Mouse (Mus musculus): ENCODE data around the gene Gadd45gip1. TPM values are rescaled to one million over a fixed set of nuclear protein-coding genes. Genes with fewer than 3 reads are reported as not detected.

Gadd45gip1 gene
- 13.5 TPM for polyA plus RNA-seq (2014; fragmentation: Illumina TruSeq; extraction: RNeasy Lipid Tissue Mini Kit (QIAGEN cat#74804); ENCODE audit: low read depth, low replicate concordance)

GRCm38 (mm10) chr8:84831490-84831889 is at the start of gene Gadd45gip1:
Gene Gadd45gip1 (plus strand): TSS chr8:84831522.

GRCm38 (mm10) chr8:84799999-84800831 is 31.1 kb upstream of the Gadd45gip1 start, which contains the start of gene Nfix:
Gene Nfix (minus strand): TSS chr8:84800344.

GRCm38 (mm10) chr8:84822723-84823122 is 8.6 kb upstream of the Gadd45gip1 start, which contains the start of gene Dand5:
Gene Dand5 (minus strand): TSS chr8:84822823.

GRCm38 (mm10) chr8:84840248-84840999 is 9.1 kb downstream of the Gadd45gip1 start, which contains the start of gene Rad23a:
Gene Rad23a (minus strand): TSS chr8:84840665.

GRCm38 (mm10) chr8:84846722-84847572 is 15.6 kb downstream of the Gadd45gip1 start, which contains the start of gene Calr:
Gene Calr (minus strand): TSS chr8:84846934.

GRCm38 (mm10) chr8:84856864-84857441 is 25.6 kb downstream of the Gadd45gip1 start, which contains the start of gene Farsa:
Gene Farsa (plus strand): TSS chr8:84856989.

GRCm38 (mm10) chr8:84871376-84872308 is 40.3 kb downstream of the Gadd45gip1 start, which contains the start of gene Syce2:
Gene Syce2 (plus strand): TSS chr8:84872111.

Other genes with a start within 250 kb of the Gadd45gip1 start
- gene Ier2, start 168.7 kb upstream of the Gadd45gip1 start, polyA plus RNA-seq (2014; fragmentation: Illumina TruSeq; extraction: RNeasy Lipid Tissue Mini Kit (QIAGEN cat#74804); ENCODE audit: low read depth, low replicate concordance) = 38.2 TPM
- 67.1 TPM for gene Trmt1, start 145.2 kb upstream of the Gadd45gip1 start, polyA plus RNA-seq (2014; fragmentation: Illumina TruSeq; extraction: RNeasy Lipid Tissue Mini Kit (QIAGEN cat#74804); ENCODE audit: low read depth, low replicate concordance)
- 48.3 TPM for gene Nacc1, start 143.7 kb upstream of the Gadd45gip1 start, polyA plus RNA-seq (2014; fragmentation: Illumina TruSeq; extraction: RNeasy Lipid Tissue Mini Kit (QIAGEN cat#74804); ENCODE audit: low read depth, low replicate concordance)
- 6.4 TPM for gene Lyl1, start 130.1 kb upstream of the Gadd45gip1 start, polyA plus RNA-seq (2014; fragmentation: Illumina TruSeq; extraction: RNeasy Lipid Tissue Mini Kit (QIAGEN cat#74804); ENCODE audit: low read depth, low replicate concordance)
- 1.8 TPM for gene G430095P16Rik, start 108.5 kb upstream of the Gadd45gip1 start, polyA plus RNA-seq (2014; fragmentation: Illumina TruSeq; extraction: RNeasy Lipid Tissue Mini Kit (QIAGEN cat#74804); ENCODE audit: low read depth, low replicate concordance)
- 69.9 TPM for gene Nfix, start 31.2 kb upstream of the Gadd45gip1 start, polyA plus RNA-seq (2014; fragmentation: Illumina TruSeq; extraction: RNeasy Lipid Tissue Mini Kit (QIAGEN cat#74804); ENCODE audit: low read depth, low replicate concordance)
- 6.5 TPM for gene Dand5, start 8.7 kb upstream of the Gadd45gip1 start, polyA plus RNA-seq (2014; fragmentation: Illumina TruSeq; extraction: RNeasy Lipid Tissue Mini Kit (QIAGEN cat#74804); ENCODE audit: low read depth, low replicate concordance)
- 56.6 TPM for gene Rad23a, start 9.1 kb downstream of the Gadd45gip1 start, polyA plus RNA-seq (2014; fragmentation: Illumina TruSeq; extraction: RNeasy Lipid Tissue Mini Kit (QIAGEN cat#74804); ENCODE audit: low read depth, low replicate concordance)
- gene Calr, start 15.4 kb downstream of the Gadd45gip1 start, polyA plus RNA-seq (2014; fragmentation: Illumina TruSeq; extraction: RNeasy Lipid Tissue Mini Kit (QIAGEN cat#74804); ENCODE audit: low read depth, low replicate concordance) = 1,480 TPM
- 31.3 TPM for gene Farsa, start 25.5 kb downstream of the Gadd45gip1 start, polyA plus RNA-seq (2014; fragmentation: Illumina TruSeq; extraction: RNeasy Lipid Tissue Mini Kit (QIAGEN cat#74804); ENCODE audit: low read depth, low replicate concordance)
- 21.8 TPM for gene Syce2, start 40.6 kb downstream of the Gadd45gip1 start, polyA plus RNA-seq (2014; fragmentation: Illumina TruSeq; extraction: RNeasy Lipid Tissue Mini Kit (QIAGEN cat#74804); ENCODE audit: low read depth, low replicate concordance)
- 45.3 TPM for gene Gcdh, start 62.4 kb downstream of the Gadd45gip1 start, polyA plus RNA-seq (2014; fragmentation: Illumina TruSeq; extraction: RNeasy Lipid Tissue Mini Kit (QIAGEN cat#74804); ENCODE audit: low read depth, low replicate concordance)
- gene Klf1, start 70.4 kb downstream of the Gadd45gip1 start, polyA plus RNA-seq (2014; fragmentation: Illumina TruSeq; extraction: RNeasy Lipid Tissue Mini Kit (QIAGEN cat#74804); ENCODE audit: low read depth, low replicate concordance) = 0.34 TPM
- 46.1 TPM for gene Dnase2a, start 77.0 kb downstream of the Gadd45gip1 start, polyA plus RNA-seq (2014; fragmentation: Illumina TruSeq; extraction: RNeasy Lipid Tissue Mini Kit (QIAGEN cat#74804); ENCODE audit: low read depth, low replicate concordance)
- gene Mast1, start 105.8 kb downstream of the Gadd45gip1 start, polyA plus RNA-seq (2014; fragmentation: Illumina TruSeq; extraction: RNeasy Lipid Tissue Mini Kit (QIAGEN cat#74804); ENCODE audit: low read depth, low replicate concordance) = 0.45 TPM
- gene Rtbdn, start 115.5 kb downstream of the Gadd45gip1 start, polyA plus RNA-seq (2014; fragmentation: Illumina TruSeq; extraction: RNeasy Lipid Tissue Mini Kit (QIAGEN cat#74804); ENCODE audit: low read depth, low replicate concordance) = not detected
- gene Gm49661, start 137.9 kb downstream of the Gadd45gip1 start, polyA plus RNA-seq (2014; fragmentation: Illumina TruSeq; extraction: RNeasy Lipid Tissue Mini Kit (QIAGEN cat#74804); ENCODE audit: low read depth, low replicate concordance) = 6.1 TPM
- gene Prdx2, start 138.1 kb downstream of the Gadd45gip1 start, polyA plus RNA-seq (2014; fragmentation: Illumina TruSeq; extraction: RNeasy Lipid Tissue Mini Kit (QIAGEN cat#74804); ENCODE audit: low read depth, low replicate concordance) = 210 TPM
- gene Rnaseh2a, start 138.2 kb downstream of the Gadd45gip1 start, polyA plus RNA-seq (2014; fragmentation: Illumina TruSeq; extraction: RNeasy Lipid Tissue Mini Kit (QIAGEN cat#74804); ENCODE audit: low read depth, low replicate concordance) = 64.5 TPM
- gene Junb, start 147.2 kb downstream of the Gadd45gip1 start, polyA plus RNA-seq (2014; fragmentation: Illumina TruSeq; extraction: RNeasy Lipid Tissue Mini Kit (QIAGEN cat#74804); ENCODE audit: low read depth, low replicate concordance) = 44.8 TPM
- gene Hook2, start 159.1 kb downstream of the Gadd45gip1 start, polyA plus RNA-seq (2014; fragmentation: Illumina TruSeq; extraction: RNeasy Lipid Tissue Mini Kit (QIAGEN cat#74804); ENCODE audit: low read depth, low replicate concordance) = 30.4 TPM
- not detected for gene Best2, start 183.0 kb downstream of the Gadd45gip1 start, polyA plus RNA-seq (2014; fragmentation: Illumina TruSeq; extraction: RNeasy Lipid Tissue Mini Kit (QIAGEN cat#74804); ENCODE audit: low read depth, low replicate concordance)
- 81.0 TPM for gene Asna1, start 193.8 kb downstream of the Gadd45gip1 start, polyA plus RNA-seq (2014; fragmentation: Illumina TruSeq; extraction: RNeasy Lipid Tissue Mini Kit (QIAGEN cat#74804); ENCODE audit: low read depth, low replicate concordance)
- gene Trir, start 195.3 kb downstream of the Gadd45gip1 start, polyA plus RNA-seq (2014; fragmentation: Illumina TruSeq; extraction: RNeasy Lipid Tissue Mini Kit (QIAGEN cat#74804); ENCODE audit: low read depth, low replicate concordance) = 87.2 TPM
- 46.5 TPM for gene Tnpo2, start 205.4 kb downstream of the Gadd45gip1 start, polyA plus RNA-seq (2014; fragmentation: Illumina TruSeq; extraction: RNeasy Lipid Tissue Mini Kit (QIAGEN cat#74804); ENCODE audit: low read depth, low replicate concordance)
- gene Fbxw9, start 228.5 kb downstream of the Gadd45gip1 start, polyA plus RNA-seq (2014; fragmentation: Illumina TruSeq; extraction: RNeasy Lipid Tissue Mini Kit (QIAGEN cat#74804); ENCODE audit: low read depth, low replicate concordance) = 31.5 TPM
- gene Gm5741, start 236.5 kb downstream of the Gadd45gip1 start, polyA plus RNA-seq (2014; fragmentation: Illumina TruSeq; extraction: RNeasy Lipid Tissue Mini Kit (QIAGEN cat#74804); ENCODE audit: low read depth, low replicate concordance) = not detected
- gene Dhps, start 240.2 kb downstream of the Gadd45gip1 start, polyA plus RNA-seq (2014; fragmentation: Illumina TruSeq; extraction: RNeasy Lipid Tissue Mini Kit (QIAGEN cat#74804); ENCODE audit: low read depth, low replicate concordance) = 25.9 TPM
- gene Wdr83os, start 249.2 kb downstream of the Gadd45gip1 start, polyA plus RNA-seq (2014; fragmentation: Illumina TruSeq; extraction: RNeasy Lipid Tissue Mini Kit (QIAGEN cat#74804); ENCODE audit: low read depth, low replicate concordance) = 89.8 TPM
- gene Wdr83, start 249.8 kb downstream of the Gadd45gip1 start, polyA plus RNA-seq (2014; fragmentation: Illumina TruSeq; extraction: RNeasy Lipid Tissue Mini Kit (QIAGEN cat#74804); ENCODE audit: low read depth, low replicate concordance) = 23.2 TPM

Data from adipose tissue, adult 10 weeks (tissue).